Mouse (Mus musculus): Measurements from ENCODE around the gene Tbc1d21.

GRCm38 (mm10) chr9:58317381-58317780 is 52.9 kb downstream of the Tbc1d21 start:
- no peak for TF ChIP-seq CTCF (IDR thresholded peaks at IDR 0.05; ENCODE audit: borderline replicate concordance, insufficient read depth, low read depth, low read length)
- TF ChIP-seq POLR2A (IDR thresholded peaks at IDR 0.05; ENCODE audit: borderline replicate concordance, insufficient read depth, low read length): no peak

Data from cerebellum, adult 2 months (tissue).